Mouse (Mus musculus): Measurements from ENCODE around the gene Cblb. TPM values are rescaled to one million over a fixed set of nuclear protein-coding genes. Genes with fewer than 3 reads are reported as not detected.

The Cblb gene
- total RNA-seq, 2 experiments from 2014 or later, result 15.1 to 16.2 TPM

DNA sequence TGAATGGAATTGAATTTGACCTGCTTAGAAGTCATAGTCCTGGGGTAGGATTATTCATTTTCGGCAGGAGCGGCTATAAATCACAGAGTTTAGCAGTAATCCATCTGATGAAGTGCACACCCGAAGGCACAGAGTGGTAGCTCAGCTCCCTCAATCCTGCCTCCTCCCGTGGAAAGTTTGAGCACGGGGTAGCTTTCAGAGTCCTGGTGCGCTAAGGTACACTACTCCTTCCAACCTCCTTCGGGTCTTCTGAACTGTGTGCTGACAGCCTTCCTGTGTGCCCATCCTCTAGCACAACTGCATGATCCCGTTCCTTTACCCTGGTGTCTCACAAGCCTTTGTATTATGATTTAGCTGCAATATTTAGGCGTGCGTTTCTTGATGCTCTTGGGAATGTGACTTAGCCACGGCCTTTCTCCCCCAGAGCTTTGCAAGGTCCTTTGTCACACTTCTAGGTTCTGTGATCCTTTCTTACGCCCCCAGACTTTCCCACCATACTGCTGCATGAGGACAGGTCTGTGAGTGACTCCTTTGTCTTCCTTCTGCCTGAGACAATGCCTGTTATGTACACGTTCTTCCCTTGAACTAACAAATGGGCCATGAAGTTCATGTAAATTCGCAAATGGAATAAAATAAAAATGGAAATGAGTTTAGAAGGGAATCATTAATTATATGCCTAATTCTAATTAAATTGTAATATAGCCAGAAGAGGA lies 11.8 kb downstream of the Cblb start:
- DNase-seq, result no peak
- Histone ChIP-seq H3K4me3 (no peak overlapping the region), H3K27ac (no peak overlapping the region)
- TF ChIP-seq CTCF (IDR thresholded peaks at IDR 0.05), result no peak
- intact Hi-C loops (cut with DNase I), result no loop called here

DNA sequence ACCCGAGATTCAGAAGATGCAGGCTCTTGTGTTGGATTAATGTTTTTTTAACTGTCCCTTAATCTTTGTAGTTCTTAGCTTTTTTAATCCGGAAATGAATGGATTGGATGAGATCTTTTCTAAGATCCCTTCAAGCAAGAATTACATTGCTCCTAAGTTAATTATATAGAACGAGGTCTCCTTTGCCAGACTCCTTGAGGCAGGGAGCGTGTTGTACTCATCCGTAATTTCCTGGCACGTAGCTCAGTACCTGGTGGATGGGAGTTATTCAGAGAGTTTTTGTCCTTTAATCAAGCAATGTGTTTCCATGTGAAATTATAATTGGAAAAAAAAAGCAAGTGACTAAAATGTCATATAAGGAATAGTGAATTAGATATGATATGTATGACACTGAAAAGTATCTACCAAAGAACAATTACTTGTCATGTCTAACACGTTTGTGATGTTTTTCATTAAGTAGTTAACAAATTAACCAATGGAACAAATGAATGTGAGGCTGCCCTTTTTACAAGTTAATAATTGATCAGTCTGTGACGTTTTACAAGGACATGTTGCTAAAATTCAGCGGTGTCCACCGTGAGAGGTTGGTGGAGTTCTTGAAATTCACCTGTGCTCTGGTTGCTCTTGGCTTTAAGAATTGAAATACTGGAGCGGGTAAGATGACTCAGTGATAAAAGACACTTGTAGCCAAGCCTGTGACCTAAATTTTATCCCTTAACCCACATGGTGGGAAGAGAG lies 12.5 kb downstream of the Cblb start:
- Histone ChIP-seq H3K27ac (peak overlapping the region; percentile 6; the same call in 1 of the 2 replicates), H3K4me3 (no peak overlapping the region)
- intact Hi-C loops (cut with DNase I), result no loop called here
- no peak for DNase-seq
- TF ChIP-seq CTCF (IDR thresholded peaks at IDR 0.05), result no peak

DNA sequence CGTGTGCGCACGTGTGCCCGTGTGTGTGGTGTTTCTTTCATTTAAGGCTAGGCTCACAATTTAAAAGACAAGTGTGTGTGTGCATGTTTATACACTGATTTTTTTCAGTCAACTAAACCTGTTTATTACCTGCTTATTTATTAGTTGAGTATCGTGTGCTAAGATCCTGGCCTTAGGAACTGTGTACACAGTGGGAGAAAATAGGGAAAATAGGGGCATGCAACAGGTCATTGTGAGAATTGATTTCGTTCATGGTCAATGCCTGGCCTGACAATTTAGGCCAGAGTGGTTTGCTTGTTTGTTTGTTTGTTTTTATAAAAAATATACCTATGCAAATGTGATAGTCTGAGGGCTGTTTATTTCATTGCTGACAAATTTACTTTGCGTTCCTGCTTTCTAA lies 13.5 kb downstream of the Cblb start:
- TF ChIP-seq CTCF (IDR thresholded peaks at IDR 0.05), result no peak
- no peak for DNase-seq

DNA sequence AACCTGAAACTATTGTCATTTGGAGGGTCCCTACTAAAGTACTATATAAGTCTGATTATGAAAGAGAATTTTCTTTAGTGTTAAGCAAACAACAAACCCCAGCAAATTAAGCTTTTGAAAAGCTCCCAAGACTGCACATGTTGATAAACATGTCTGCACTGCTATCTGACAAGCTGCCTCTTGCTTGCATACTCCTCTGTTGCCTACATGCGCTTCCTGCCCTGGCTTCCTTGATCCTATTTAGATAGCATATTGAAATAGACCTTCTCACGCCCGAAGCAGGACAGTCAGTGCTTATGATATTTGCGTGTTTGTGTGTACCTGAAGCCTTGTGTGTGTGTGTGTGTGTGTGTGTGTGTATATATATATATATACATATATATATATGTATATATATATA lies 14.0 kb downstream of the Cblb start:
- H3K4me3 ChIP-seq, result no peak overlapping the region
- no peak for TF ChIP-seq CTCF (IDR thresholded peaks at IDR 0.05)
- intact Hi-C loops (cut with DNase I), result no loop called here
- DNase-seq, result no peak
- H3K27ac ChIP-seq, result no peak overlapping the region

More for the DNA sequence above, 13.5 kb downstream of the Cblb start:
- H3K27ac ChIP-seq, result no peak overlapping the region
- H3K4me3 ChIP-seq, result no peak overlapping the region
- intact Hi-C loops (cut with DNase I), result no loop called here

DNA sequence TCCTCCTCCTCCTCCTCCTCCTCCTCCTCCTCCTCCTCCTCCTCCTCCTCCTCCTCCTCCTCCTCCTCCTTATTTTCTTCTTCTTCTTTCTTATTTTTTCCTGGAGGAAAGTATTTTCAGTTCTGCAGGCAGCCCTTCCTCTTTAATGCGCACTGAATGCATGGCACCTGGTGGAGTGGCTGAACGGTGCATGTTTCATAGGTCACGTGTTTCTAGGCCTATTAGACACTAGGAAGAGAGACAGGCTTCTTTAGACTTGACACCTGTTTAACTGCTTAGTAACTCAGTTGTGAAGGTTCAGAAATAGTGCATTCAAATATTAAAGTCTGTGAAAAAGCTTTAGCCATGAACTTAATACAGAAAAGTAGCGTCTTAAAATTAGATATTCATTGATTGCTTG lies 15.4 kb downstream of the Cblb start:
- no peak for DNase-seq
- intact Hi-C loops (cut with DNase I), result no loop called here
- no peak for TF ChIP-seq CTCF (IDR thresholded peaks at IDR 0.05)
- H3K27ac ChIP-seq, result no peak overlapping the region
- no peak overlapping the region for H3K4me3 ChIP-seq

DNA sequence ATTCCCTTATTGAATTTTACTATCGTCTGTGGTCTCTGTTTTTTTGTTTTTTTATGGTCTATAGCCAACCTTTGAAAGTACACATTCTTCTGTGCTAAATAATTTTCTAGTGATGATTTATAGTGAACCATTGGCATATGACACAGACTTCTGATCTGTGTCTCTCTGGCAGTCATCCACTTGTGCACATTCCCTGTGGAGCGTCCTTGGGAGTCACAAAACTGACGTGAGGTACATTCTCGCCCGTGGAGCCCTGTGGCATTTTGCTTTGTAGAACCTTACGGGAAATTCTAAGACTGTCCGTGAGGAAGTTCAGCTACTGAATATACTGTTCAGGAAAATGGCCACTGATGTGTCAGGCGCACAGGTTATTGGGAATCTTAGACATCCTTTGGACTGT lies 20.1 kb downstream of the Cblb start:
- no peak overlapping the region for H3K27ac ChIP-seq
- intact Hi-C loops (cut with DNase I), result no loop called here
- no peak overlapping the region for H3K4me3 ChIP-seq
- TF ChIP-seq CTCF (IDR thresholded peaks at IDR 0.05), result no peak
- DNase-seq, result no peak

DNA sequence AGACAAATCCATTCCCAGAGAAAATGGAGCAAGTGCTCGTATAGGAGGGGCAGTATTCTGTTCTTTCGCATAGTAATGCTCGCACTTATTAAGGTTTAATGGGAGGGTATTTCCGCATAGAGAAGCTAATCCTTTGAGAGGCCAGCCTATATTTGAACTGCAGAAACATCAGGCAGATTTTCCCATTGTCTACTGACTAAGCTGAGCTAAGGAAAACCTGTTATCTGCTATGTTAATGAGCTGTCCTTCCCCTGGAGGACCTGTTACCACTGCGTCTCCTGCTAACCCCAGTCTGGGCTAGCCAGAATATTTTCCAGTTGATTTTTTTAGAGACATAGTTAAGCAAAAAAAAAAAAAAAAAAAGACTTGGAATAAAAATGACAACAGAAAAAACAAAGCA lies 21.7 kb downstream of the Cblb start:
- no peak for TF ChIP-seq CTCF (IDR thresholded peaks at IDR 0.05)
- H3K27ac ChIP-seq, result no peak overlapping the region

DNA sequence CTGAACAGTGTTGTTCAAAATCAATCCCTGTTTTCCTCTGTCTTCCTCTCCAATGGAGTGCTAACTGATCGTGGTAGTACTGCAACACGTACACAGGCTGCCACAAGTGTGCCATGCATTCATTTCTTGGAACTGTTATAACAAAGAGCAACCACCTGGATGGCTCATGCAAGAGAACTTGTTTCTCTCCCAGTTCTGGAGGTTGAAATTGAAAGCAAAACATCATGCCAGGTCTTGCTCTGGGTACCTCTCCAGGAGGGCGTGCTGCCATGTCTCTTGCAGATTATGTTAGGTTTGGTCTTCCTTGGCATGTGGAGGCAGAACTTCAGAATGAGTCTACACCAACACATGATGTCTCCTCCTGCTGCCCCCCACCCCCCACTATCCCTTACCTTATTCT lies 24.2 kb downstream of the Cblb start:
- Histone ChIP-seq H3K27ac (0 out of 2 replicates have a peak overlapping the region, but pooled peaks have one; percentile 21), H3K4me3 (no peak overlapping the region)
- no peak for TF ChIP-seq CTCF (IDR thresholded peaks at IDR 0.05)
- DNase-seq, result no peak
- intact Hi-C loops (cut with DNase I), result no loop called here

More for the DNA sequence above, 21.7 kb downstream of the Cblb start:
- no peak overlapping the region for H3K4me3 ChIP-seq
- intact Hi-C loops (cut with DNase I), result no loop called here
- no peak for DNase-seq

DNA sequence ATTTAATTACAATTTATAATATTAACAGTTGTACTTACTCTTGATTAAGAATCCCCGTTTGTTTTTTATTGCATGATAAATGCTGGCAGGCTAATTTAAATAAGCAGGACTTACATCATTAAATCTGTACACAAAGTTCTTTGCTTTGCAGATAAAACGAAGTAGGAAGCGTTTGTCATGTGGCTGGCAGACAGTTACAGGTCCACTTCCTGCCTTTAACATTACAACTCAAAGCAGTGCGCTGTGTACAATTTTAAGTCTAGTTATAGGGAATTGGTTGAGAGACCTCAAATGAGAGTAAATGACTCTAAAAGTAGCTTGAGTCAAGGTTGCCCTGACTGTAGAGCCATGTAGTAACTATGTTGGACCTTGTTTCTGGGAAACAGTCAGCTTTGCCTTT lies 25.1 kb downstream of the Cblb start:
- Histone ChIP-seq H3K4me3 (no peak overlapping the region), H3K27ac (peak overlapping the region; percentile 56; the same call in 1 of the 2 replicates)
- no peak for DNase-seq
- TF ChIP-seq CTCF (IDR thresholded peaks at IDR 0.05), result no peak
- intact Hi-C loops (cut with DNase I), result no loop called here

DNA sequence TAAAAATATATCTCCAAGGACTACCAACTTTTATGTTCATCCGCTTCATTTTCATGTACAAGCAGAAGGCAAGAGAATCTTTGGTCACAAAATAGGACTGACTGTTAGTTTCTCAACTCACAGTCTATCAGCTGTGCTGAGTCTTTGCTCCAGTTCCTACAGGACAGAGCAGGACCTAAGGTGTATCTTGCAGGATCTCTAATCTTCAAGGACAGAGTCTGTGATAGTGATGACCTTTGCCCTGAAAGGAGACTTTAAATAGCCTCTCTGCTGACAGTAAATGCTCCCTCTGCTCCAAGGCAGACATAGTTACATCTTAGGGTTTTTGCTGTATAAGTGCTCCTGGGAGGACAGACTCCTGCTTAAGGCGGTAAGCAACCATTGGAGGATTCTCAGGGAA lies 26.3 kb downstream of the Cblb start:
- Histone ChIP-seq H3K27ac (peak overlapping the region; percentile 56), H3K4me3 (no peak overlapping the region)
- intact Hi-C loops (cut with DNase I), result no loop called here
- no peak for TF ChIP-seq CTCF (IDR thresholded peaks at IDR 0.05)
- DNase-seq, result no peak

DNA sequence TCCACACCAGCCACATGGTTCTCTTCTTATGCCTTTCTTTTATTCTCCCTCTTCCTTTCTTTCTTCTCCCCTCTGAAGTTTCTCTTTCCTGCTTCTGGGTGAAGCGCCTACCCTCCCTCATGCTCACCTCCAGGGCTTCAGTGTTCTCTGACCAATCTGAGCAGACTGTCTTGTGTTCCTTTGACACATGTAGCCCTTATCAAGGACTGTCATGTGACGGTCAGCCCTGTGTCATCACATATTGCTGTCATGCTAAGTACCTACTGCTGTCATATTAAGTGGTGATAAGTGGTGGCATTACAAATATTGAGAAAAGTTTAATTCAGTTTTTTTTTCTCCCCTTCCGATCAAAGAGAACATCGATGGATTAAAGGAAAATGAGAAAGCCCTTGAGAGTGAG lies 28.5 kb downstream of the Cblb start:
- Histone ChIP-seq H3K27ac (peak overlapping the region; percentile 79), H3K4me3 (no peak overlapping the region)
- intact Hi-C loops (cut with DNase I), result no loop called here
- no peak for DNase-seq
- TF ChIP-seq CTCF (IDR thresholded peaks at IDR 0.05), result no peak

DNA sequence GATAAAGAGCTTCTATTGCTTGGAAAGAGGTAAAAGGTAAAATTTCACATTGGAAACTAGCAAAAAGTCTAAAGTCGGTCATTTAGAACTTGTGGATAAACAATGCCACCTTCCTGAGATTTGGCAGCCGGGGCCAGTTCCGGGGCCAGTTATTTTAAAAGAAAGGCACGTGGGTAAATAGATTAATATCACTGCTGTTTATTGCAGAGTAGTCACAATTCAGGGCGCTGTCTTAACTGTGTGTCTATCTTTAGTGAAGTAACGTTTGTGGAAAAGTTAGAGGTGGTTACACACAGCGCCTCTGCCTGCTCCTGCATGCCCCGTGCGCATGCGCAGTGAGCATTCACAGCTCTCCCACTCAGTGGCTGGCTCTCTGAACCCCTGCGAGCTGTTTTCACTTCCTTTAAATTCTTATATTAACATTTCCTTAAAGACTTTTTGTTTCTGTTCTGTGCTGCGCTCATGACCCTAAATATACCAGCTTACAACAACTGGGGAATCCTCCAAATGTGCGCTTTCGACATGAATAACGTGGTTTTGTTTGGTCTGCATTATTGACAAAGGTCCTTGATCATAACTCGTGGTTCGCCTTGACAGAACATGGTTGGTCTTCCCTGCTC lies 29.2 kb downstream of the Cblb start:
- peak; percentile 62 for DNase-seq
- no peak for TF ChIP-seq CTCF (IDR thresholded peaks at IDR 0.05)
- intact Hi-C loops (cut with DNase I), result no loop called here
- Histone ChIP-seq H3K4me3 (peak overlapping the region; percentile 15), H3K27ac (peak overlapping the region; percentile 79)

DNA sequence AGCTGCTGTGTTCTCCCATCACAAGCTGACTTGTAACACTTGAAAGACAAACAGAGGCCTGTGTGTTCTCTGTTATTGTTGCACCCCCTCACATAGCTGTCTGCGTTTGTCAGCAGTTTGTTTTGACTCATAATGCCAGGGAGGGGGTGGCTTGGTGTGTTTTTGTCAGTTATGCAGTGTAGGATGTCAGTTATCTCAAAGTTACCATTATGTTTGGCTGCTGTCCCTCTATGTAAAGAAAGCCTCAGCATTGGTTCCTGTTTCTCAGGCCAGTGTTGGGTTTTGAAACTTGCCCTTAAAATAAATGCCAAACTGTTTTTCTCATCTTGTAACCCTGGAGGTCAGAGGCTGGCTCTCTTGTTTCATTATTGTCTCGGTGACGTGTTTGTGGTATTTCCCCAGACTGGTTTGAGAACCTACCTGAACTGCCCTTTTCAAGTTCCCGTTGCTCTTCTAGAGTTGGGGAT lies 30.0 kb downstream of the Cblb start:
- H3K27ac ChIP-seq, result peak overlapping the region; percentile 79
- no peak for TF ChIP-seq CTCF (IDR thresholded peaks at IDR 0.05)
- H3K4me3 ChIP-seq, result peak overlapping the region; percentile 15
- intact Hi-C loops (cut with DNase I), result no loop called here
- no peak for DNase-seq
